Mouse (Mus musculus): ENCODE results near the gene Parvb. TPM values are rescaled to one million over a fixed set of nuclear protein-coding genes. Genes with fewer than 3 reads are reported as not detected.

Gene Parvb
- total and polyA plus RNA-seq, 3 experiments, result 4.8 to 58.0 TPM; not detected in 1

DNA sequence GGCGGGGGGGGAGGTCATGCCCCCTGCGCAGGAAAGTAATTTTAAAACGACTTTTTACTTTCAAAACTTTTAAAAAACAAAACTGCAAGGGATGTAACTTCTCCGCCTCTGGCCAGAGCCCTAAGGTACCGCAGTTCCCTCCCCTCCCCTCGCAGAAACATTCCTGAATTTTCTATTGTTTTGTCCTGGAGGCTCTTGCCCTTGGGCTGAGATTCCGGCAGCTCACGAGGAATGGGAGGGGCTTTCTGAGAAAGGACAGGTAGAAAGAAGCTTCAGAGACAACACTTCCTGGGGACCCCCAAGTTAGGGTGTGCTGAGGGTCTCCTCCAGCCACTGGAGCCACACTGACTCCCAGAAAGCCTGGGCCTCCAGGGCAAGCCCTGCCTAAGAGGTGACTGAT, 766 bp downstream of the Parvb start:
- Histone ChIP-seq H3K36me3 (ENCODE audit: control insufficient read depth in 1 of 2, insufficient read depth in 2 of 2, low read length in 2 of 2) (peaks cover 0 to 11% of the 10 kb centered on the region in 2 experiments; a peak in 2 of 4 replicates), H3K9me3 (replicated peaks; ENCODE audit: insufficient read depth, low read length) (no peaks in the 10 kb centered on the region), H3K4me3 (ENCODE audit: control insufficient read depth in 1 of 2, insufficient read depth in 1 of 2, low read depth in 2 of 2, low read length in 2 of 2) (peak overlapping the region; percentile 42 to 67), H3K27me3 (ENCODE audit: control insufficient read depth in 1 of 2, insufficient read depth in 2 of 2, low read length in 2 of 2) (no peaks in the 10 kb centered on the region), H3K27ac (ENCODE audit: control insufficient read depth, low read depth, low read length) (no peak overlapping the region; the same call in 1 of the 2 replicates), H3K9ac (ENCODE audit: control insufficient read depth, low read depth, low read length, poor library complexity, severe bottlenecking) (peak overlapping the region; percentile 45), H3K79me2 (ENCODE audit: control insufficient read depth, insufficient read depth, low read length, poor library complexity) (peaks cover 22% of the 10 kb centered on the region), H3K4me1 (ENCODE audit: control insufficient read depth in 1 of 2, insufficient read depth in 2 of 2, low read length in 2 of 2) (peaks cover 0 to 21% of the 10 kb centered on the region in 2 experiments; a peak in 2 of 4 replicates)
- TF ChIP-seq MXI1 (IDR thresholded peaks at IDR 0.05; ENCODE audit: low read depth, low read length), result no peak
- TF ChIP-seq NRF1 (IDR thresholded peaks at IDR 0.05; ENCODE audit: insufficient read depth, low read depth, low read length, poor library complexity, severe bottlenecking), result no peak
- no peak for TF ChIP-seq SIN3A (IDR thresholded peaks at IDR 0.05; ENCODE audit: low read length)
- no peak; the same call in 1 of the 2 replicates for TF ChIP-seq MAZ (IDR thresholded peaks at IDR 0.05; ENCODE audit: low read depth, low read length)
- no peak for TF ChIP-seq TAL1 (IDR thresholded peaks at IDR 0.05; ENCODE audit: low read length)
- no peak for TF ChIP-seq ZNF384 (IDR thresholded peaks at IDR 0.05; ENCODE audit: low read depth, low read length)
- no peak for TF ChIP-seq MEF2A (IDR thresholded peaks at IDR 0.05; ENCODE audit: extremely low read depth, insufficient replicate concordance, low read depth, low read length, poor library complexity, severe bottlenecking)
- no peak for TF ChIP-seq ETS1 (IDR thresholded peaks at IDR 0.05; ENCODE audit: low read depth, low read length)
- TF ChIP-seq EP300 (IDR thresholded peaks at IDR 0.05; ENCODE audit: low read depth in 1 of 2, low read length in 2 of 2), result no peak
- TF ChIP-seq ZKSCAN1 (IDR thresholded peaks at IDR 0.05; ENCODE audit: low read depth, low read length), result no peak
- no peak for TF ChIP-seq MAX (IDR thresholded peaks at IDR 0.05; ENCODE audit: low read length)
- TF ChIP-seq GATA1 (IDR thresholded peaks at IDR 0.05; ENCODE audit: low read depth, low read length), result no peak
- TF ChIP-seq POLR2AphosphoS5 (IDR thresholded peaks at IDR 0.05; ENCODE audit: borderline replicate concordance, low read depth, low read length), result no peak
- no peak for TF ChIP-seq ZMIZ1 (IDR thresholded peaks at IDR 0.05; ENCODE audit: low read depth, low read length)
- TF ChIP-seq JUND (IDR thresholded peaks at IDR 0.05; ENCODE audit: low read depth, low read length), result no peak
- TF ChIP-seq HCFC1 (IDR thresholded peaks at IDR 0.05; ENCODE audit: low read depth, low read length), result no peak
- no peak for TF ChIP-seq UBTF (IDR thresholded peaks at IDR 0.05; ENCODE audit: borderline replicate concordance, insufficient read depth, low read depth, low read length)
- TF ChIP-seq CHD2 (IDR thresholded peaks at IDR 0.05; ENCODE audit: low read length), result no peak
- no peak for TF ChIP-seq TCF12 (IDR thresholded peaks at IDR 0.05; ENCODE audit: low read depth, low read length)
- TF ChIP-seq RCOR1 (IDR thresholded peaks at IDR 0.05; ENCODE audit: low read depth, low read length), result no peak
- DNase-seq (ENCODE audit: low read depth, low spot score), result no peak

Data from MEL (cell line).